Mouse (Mus musculus): ENCODE measurements around the gene Dpm1. TPM values are rescaled to one million over a fixed set of nuclear protein-coding genes. Genes with fewer than 3 reads are reported as not detected.
A peak's percentile ranks its signal among the peaks of the same experiment; 100 is the strongest.

Dpm1 gene
- total RNA-seq, 2 experiments from 2014 or later = 59.4 to 64.5 TPM

- peak; percentile 13 to 39 for DNase-seq
- intact Hi-C loops (cut with DNase I) = no loop called here
Observed at GRCm38 (mm10) chr2:168230773-168231470, 531 bp upstream of the Dpm1 start.

- DNase-seq = peak; percentile 42 to 55
- intact Hi-C loops (cut with DNase I) = no loop called here
Observed at GRCm38 (mm10) chr2:168229116-168230025, 1.0 kb downstream of the Dpm1 start.

GRCm38 (mm10) chr2:168223326-168223725, 7.1 kb downstream of the Dpm1 start:
- no peak for DNase-seq
- intact Hi-C loops (cut with DNase I) = no loop called here

DNA sequence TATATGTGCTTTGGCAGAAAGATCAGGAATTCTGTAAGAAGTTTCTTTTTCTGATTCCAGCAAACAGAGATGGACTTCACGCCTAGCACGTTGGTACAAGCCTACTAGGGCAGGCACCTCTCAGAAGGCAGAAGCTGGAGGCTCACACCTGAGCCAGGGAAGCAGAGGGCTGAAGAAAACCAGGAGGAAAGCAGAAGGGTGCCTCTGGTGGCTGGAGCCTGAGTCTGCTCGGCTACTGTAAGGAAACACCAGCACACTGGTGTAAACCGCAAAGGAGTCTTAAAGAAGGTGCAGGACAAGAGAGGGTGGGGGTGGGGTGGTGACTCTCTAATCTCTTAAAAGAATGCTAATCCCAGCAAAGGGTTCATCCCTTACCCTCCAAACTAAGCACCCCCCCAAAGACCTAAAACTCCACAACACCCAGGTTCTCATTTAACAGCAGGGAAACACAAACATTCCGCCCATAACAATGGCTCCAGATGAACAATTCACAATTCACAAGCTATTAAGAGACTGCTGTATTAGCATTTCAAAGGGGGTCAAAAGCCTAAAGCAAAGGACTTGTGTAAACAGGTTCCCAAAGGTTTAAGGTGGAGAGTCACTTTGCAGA, 16.5 kb downstream of the Dpm1 start:
- intact Hi-C loops (cut with DNase I) = no loop called here
- no peak for DNase-seq

- intact Hi-C loops (cut with DNase I) = loop anchor here (2.0 kb wide), 1 partner anchor 17 kb away; no protein-coding TSS in a partner anchor
- DNase-seq = no peak
Observed at GRCm38 (mm10) chr2:168207883-168208282, 22.5 kb downstream of the Dpm1 start.

- DNase-seq = peak; percentile 97 to 98
- intact Hi-C loops (cut with DNase I) = no loop called here
Observed at GRCm38 (mm10) chr2:168206725-168207644, 23.4 kb downstream of the Dpm1 start, which contains the start of gene Adnp. Gene Adnp (minus strand): TSS chr2:168207112.

DNA sequence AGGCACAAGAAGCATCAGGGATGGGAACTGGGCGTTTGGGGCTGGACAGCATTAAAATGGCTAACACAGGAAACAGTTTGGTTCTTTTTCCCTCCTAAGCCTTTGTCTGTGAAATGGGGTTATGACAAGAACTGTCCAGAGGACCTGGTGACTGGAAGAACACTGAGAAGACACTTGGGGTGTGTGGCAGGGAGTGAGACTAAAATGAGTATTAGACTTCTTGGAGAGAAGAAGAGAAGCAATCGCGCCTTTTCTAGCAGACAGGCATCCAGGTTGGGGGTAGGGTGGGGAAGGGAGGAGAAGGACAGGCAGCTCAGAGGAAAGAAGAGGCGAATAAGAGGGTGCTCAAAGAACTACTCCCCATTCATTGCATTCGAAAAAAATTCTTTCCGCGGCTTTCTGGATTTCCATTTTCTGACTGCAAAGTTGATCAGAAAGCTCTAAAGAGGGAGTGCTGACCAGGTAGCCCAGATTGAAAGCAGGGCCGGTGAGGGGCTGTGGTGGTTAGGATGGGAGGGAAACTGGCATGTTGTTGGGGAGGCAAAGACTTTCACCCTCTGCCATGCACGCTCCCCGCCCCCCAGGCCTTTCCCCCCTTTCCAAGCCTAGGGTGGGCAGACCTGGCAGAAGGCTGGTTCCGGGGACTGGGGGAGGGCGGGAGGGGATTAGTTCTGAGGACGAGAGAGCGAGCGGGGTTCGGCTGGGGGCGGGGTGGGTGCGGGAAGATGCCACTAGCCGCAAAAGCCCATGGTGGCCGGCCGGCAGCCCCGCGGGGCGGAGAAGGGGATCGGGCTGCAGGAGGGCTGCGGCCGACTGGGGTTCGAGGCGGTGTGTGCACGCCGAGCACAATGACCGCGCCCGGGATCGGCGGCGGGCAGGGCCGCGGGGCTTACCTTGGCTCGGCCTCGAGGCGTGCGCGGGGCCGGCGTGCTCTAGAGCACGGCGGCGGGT, 24.4 kb downstream of the Dpm1 start:
- peak; percentile 30 to 40 for DNase-seq
- intact Hi-C loops (cut with DNase I) = loop anchor here (2.0 kb wide), 3 partner anchors 51 to 93 kb away; no protein-coding TSS in a partner anchor

- intact Hi-C loops (cut with DNase I) = loop anchor here (2.0 kb wide), 3 partner anchors 50 to 92 kb away; no protein-coding TSS in a partner anchor
- DNase-seq = peak; percentile 89 to 94
Observed at GRCm38 (mm10) chr2:168205265-168205664, 25.1 kb downstream of the Dpm1 start.

DNA sequence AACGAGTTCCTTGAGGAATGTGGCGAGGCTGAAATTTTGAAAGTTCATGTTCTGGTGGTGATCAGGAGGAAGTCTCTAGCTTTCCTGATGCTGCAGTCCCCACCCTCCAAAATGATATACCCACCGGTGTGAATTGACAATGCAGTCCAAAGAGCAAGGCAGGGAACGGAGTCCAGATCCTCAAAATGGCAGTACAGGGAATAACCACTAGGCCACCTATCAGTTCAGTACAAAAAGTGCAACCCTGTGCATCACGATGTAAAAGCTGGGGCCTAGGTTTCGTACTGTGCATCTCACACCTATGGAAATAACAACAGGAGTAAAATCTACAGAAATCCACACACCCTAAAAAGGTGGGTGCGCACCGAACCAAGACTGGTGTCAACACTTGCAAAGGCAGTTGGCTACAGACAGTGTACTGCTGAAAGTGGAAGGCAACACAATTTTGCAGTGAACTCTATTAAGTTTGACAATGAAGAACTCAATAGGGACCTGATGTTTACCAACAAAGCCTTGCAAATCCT, 25.9 kb downstream of the Dpm1 start:
- intact Hi-C loops (cut with DNase I) = loop anchor here (2.0 kb wide), 3 partner anchors 50 to 92 kb away; no protein-coding TSS in a partner anchor
- DNase-seq = no peak

- no peak for DNase-seq
- intact Hi-C loops (cut with DNase I) = no loop called here
Observed at GRCm38 (mm10) chr2:168200014-168200691, 30.2 kb downstream of the Dpm1 start.

GRCm38 (mm10) chr2:168199476-168199875, 30.9 kb downstream of the Dpm1 start:
- no peak for DNase-seq
- intact Hi-C loops (cut with DNase I) = no loop called here

DNA sequence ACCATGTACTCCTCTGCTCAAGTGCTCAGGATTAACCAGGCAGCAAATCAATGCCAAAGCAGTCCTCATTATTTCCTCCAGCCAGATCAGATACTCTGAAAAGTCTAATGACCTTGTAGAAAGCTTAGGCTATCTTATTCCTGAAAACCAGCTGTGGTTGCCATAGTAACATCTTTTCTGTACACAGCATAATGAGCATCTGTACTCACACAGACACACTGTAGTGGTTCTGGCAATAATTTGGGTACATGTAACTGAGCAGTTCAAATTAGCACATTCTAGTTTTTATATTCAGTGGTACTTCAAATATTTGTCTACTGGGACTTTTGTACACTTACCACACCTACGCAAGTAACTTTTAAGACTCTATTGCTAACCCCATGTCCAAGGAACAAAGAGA, 32.0 kb downstream of the Dpm1 start:
- no peak for DNase-seq
- intact Hi-C loops (cut with DNase I) = no loop called here

DNA sequence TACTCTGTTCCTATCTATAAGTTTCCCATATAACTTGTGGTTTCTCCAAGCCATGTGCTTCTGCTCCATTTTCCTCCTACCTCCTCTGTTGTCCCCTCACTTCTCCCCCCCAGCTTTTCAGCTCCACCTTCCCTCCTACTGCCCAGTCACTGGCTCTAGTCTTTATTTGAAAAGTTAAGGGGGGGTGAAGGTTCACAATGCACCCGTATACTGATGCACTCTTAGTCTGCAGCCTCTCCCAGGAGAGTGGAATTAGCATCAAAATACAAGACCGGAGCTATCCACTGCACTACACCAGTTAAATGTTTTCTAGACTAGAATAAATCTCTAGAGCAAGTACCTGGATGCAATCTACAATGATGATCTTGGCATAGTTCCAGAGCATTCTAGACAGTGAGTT, 34.7 kb downstream of the Dpm1 start:
- DNase-seq = no peak
- intact Hi-C loops (cut with DNase I) = no loop called here

DNA sequence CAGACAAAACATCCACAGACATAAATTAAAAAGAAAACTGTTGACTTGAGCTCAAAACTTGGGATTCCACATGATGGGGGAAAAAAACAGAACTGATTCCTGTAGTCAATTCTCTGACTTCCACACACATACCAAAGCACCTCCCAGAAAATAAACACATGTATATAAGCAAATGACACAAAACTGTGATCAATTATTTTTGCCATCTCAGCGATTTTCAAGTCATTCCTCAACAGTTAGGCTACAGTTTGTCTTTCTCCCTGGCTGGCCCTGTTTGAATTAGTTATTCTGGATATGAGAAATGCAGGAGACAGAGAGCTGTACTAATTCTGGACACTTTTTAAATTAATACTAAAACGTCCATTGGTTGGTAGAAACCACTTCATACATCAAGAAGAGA, 36.7 kb downstream of the Dpm1 start:
- DNase-seq = no peak
- intact Hi-C loops (cut with DNase I) = no loop called here

DNA sequence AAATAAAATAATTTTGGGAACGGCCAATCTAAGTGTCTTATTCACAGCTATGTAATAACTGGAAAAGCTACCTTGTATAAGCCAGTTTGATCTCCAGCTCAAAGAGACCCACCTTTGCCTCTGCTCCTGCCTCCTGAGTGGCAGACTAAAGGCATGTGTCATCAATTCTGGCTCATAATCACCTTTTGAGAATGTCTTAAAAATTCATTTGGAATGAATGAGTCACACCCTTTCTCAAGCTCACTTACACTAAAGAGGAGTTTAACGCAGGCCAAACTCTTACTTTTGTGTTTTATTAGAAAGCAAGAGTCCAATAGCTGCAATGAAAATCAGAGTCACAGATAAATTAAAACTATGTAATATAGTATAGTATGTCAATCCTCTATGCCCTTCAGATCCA, 38.5 kb downstream of the Dpm1 start:
- no peak for DNase-seq
- intact Hi-C loops (cut with DNase I) = no loop called here

- intact Hi-C loops (cut with DNase I) = no loop called here
- no peak for DNase-seq
Observed at GRCm38 (mm10) chr2:168175946-168176345, 54.4 kb downstream of the Dpm1 start.

DNA sequence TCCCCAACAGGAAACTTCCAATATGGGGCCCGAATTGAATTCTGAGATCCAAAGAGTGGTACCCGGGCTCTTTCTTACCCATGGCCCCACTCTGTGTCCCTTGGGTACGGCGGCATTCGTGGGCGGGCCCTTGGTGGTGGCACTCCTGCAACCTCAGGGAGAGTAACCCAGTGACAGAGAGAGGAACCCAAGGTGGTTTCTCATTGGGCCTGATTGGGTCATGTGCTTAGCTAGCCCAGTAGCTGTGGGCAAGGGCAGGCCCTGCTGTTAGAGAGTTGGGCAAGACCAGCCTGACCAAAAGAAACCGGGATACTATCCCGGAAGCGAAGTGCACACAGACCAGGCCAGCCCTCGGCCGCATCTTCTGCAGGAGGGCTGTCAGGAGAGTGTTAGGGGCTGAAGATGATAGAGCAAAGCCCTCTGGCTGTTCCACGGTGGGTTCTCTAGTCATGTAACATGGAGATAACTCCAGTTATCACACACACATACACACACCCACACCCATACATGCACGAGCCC, 60.2 kb downstream of the Dpm1 start:
- DNase-seq = peak; percentile 77
- intact Hi-C loops (cut with DNase I) = no loop called here

DNA sequence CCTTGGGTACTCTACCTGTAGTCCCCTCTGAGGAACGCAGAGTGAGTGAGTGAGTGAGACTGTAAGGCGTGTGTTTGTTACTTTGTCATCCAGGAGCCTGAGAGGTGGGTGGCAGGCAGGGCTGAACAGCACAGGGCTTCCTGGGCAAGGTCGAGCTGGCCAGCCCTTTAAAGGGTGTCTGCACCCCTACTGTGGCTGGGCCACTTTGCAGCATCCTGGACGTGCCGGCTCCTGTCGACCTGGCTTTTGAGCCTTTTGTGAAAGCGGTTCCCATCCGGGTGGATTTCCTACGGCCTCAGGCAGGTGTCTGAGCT, 60.6 kb downstream of the Dpm1 start:
- intact Hi-C loops (cut with DNase I) = no loop called here
- DNase-seq = no peak
